Mouse (Mus musculus) left cerebral cortex, postnatal 4 days (tissue): ENCODE results near the gene Cd177. TPM values are rescaled to one million over a fixed set of nuclear protein-coding genes. Genes with fewer than 3 reads are reported as not detected.
A peak's percentile ranks its signal among the peaks of the same experiment; 100 is the strongest.
"Not testable (repeated sequence)": the region's sequence is repeated elsewhere in the genome, so short reads cannot be mapped to it uniquely, and the experiment has no call there.

Experiments
- DNase-seq: peaks from one replicate; pipeline ENCODE4 v3.0.0-alpha.2; 2022
- intact Hi-C: fragments of 180-260 bp; cut with DNase I; formaldehyde crosslinking; loops from one replicate; pipeline ENCODE4 v1.15.1; 2025
- total RNA-seq, 2 experiments: library from RNA; stranded (reverse); gene quantifications; 2 replicates each; pipeline ENCODE4 v1.2.3; 2021

Cd177 gene
- not detected for total RNA-seq

DNA sequence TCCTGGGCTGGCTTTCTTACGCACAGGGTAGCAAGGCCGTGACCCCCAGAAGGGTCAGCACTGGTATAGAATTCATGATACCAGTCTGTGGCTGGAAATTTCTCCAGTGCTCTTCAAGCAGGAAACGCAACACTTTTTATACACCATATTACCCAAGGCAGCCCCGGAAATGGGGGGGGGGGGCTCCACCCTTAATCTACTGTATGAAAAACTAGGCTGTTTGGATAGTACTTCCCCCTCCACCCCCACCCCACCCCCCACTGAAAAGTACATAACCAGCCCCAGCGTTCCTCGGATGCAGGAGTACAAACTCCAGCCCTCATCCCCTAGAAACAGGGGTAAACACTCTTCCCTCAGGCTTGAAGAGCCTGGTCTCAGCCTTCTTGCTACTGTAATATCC, at the start of gene Cd177:
Gene Cd177, minus strand, starts transcription at position 101 of the 400 bp plus-strand sequence.
- intact Hi-C loops = no loop called here
- no peak for DNase-seq

DNA sequence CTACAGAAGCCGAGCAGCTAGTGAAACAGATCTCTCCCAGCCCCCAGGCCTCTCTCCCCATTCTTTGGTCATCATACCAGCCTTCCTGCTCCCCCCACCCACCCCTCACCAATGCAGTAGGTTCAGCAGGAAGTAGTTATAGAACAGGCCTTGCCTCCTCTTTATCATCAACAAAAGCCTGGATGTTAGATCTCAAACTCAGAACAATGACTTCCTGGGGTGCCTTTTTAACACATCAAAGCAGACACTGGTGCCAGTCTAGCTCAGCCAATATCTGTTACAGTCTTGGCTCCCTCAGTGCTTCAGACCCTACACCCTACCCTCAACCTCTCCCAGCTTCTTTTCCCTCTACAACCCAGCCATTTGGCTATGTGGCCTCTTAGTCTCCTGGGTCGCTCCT, 48.9 kb upstream of the Cd177 start:
- DNase-seq = no peak
- intact Hi-C loops = no loop called here

DNA sequence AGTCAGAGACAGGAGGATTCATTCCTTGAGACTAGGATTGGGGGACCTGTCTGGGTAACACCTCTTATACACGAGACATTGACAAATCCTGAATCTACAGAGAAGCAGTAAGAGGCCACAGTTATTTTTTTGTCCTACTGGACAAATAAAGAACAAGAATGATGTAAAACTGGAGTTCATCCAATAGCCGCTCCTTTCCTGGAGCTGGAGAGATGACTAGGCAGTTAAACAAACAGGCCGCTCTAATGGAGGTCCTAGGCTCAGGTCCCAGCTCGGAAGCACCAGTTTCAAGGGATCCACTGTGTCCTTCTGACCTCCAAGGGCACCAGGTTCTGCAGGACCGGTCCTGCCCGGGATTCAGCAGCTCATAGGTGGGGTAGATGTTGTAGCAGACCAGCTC, 44.7 kb upstream of the Cd177 start:
- intact Hi-C loops = no loop called here
- DNase-seq = no peak

DNA sequence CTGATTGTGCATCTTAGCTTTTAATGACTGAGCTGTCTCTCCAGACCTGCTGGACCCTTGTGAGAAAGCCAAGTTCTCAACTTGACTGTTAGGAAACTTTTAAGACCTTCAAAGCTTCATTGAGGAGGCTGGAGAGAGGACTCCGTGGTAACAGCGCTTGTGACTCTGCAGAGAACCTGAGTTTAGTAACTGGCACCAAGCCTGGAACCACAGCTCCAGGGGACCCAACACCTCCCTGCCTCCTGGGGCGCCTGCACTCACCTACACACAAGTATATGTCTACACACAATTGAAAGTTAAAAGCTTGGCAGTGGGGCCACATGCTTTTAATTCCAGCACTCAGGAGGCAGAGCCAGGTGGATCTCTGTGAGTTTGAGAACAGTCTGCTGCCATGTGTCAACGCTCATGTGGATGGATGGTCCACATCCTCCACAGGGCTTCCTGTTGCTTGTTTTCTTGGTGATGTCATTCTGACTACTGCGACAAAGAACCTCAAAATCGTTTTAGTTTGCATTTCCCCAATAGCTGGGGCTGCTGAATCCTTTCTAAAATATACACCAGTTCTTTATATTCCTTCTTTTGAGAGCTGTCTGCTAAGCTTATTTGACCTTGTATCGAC, 42.1 kb upstream of the Cd177 start:
- no peak for DNase-seq
- intact Hi-C loops = no loop called here

DNA sequence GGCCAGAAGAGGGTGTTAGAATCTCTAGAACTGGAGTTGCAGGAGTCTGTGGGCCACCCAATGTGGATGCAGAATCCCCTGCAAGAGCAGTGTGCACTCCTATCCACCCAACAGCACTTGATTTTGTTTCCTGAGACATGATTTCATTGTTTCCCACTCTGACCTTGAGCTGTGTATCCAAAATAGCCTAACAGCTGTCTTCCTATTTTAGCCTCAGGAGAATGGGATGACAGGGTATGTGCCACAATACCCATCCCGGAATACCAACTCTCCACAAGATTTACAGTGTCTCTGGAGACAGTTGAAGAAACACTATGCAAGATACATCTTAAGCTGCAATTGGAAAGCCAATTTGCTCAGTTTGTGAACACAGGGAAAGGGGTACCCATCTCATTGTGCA, 37.8 kb upstream of the Cd177 start:
- DNase-seq = no peak
- intact Hi-C loops = no loop called here

DNA sequence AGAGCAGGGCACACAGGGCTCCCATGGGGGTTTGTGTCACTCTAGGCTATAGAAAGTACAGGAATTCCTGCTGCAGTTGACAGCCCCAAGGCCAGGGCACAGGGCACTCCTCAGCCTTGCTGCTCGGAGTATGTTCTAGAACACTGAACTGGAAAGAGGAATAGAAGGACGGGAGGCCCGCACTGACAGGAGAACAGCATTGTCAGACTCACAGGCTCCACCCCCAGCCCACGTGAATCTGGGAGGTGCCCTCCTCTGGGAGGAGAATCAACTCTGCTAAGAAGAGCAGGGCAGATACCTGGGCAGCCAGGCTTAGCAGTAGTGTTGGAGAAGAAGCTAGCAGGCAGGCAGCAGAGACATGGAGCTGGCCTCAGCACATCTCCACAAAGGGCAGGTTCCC, 16.8 kb upstream of the Cd177 start, which contains the start of gene Ceacam10:
Gene Ceacam10, plus strand, starts transcription at position 289 of the 400 bp plus-strand sequence.
- intact Hi-C loops = not testable (repeated sequence)

DNA sequence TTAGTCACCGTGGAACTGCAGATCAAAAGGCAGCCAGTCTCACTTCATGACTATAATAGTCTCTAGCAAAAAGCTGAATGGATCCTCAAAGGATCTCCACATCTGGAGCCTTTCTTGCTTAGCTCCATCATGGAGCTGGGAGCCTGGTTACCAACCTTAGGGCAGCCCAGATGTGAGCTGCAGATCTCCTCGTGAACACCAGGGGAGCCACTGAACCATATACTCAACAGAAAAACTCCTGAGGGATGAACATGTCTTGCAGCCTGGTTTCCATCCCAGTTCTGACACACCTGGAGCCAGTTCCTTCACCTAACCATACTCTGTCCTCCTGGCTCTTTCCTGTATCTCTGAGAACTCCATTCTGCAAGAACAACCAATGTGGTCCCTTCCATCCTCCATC, 16.0 kb upstream of the Cd177 start:
- no peak for DNase-seq
- intact Hi-C loops = no loop called here

More for the DNA sequence above, 16.8 kb upstream of the Cd177 start, which contains the start of gene Ceacam10:
- DNase-seq = not testable (repeated sequence)

DNA sequence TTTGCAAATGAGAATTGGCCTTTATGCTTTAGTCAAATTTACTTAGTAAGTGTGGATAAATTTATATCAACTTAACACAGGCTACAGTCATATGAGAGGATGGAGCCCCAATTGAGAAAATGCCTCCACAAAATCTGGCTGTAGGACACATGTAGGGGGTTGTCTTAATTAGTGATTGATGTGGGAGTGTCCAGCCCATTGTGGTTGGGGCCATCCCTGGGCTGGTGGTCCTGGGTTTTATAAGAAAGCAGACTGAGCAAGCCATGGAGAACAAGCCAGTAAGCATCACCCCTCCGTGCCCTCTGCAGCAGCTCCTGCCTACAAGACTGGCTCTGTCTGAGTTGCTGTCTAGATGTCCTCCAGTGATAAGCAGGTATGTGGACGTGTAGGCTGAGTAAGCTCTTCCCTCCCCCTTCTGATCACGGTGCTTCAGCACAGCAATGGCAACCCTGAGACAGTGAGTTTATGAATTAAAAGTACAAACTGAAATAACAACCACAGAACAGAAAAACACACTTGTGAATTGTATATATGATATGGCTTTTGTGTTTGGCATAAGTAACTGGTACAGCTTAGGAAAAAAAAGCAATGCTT, 13.9 kb upstream of the Cd177 start:
- no peak for DNase-seq
- intact Hi-C loops = no loop called here

DNA sequence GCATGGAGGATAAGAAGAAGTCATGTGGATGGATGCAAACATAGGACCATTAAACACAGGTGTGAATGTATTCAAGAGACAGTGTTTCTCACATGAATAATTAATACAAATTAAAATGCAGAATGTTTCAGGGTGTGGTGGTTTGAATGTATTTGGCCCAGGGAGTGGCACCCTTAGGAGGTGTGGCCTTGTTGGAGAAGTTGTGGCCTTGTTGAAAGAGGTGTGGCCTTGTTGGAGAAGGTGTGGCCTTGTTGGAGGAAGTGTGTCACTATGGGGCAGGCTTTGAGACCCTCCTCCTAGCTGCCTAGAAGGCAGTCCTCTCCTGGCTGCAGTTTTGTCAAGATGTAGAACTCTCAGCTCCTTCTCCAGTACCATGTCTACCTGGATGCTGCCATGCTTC, 11.2 kb upstream of the Cd177 start:
- intact Hi-C loops = no loop called here

DNA sequence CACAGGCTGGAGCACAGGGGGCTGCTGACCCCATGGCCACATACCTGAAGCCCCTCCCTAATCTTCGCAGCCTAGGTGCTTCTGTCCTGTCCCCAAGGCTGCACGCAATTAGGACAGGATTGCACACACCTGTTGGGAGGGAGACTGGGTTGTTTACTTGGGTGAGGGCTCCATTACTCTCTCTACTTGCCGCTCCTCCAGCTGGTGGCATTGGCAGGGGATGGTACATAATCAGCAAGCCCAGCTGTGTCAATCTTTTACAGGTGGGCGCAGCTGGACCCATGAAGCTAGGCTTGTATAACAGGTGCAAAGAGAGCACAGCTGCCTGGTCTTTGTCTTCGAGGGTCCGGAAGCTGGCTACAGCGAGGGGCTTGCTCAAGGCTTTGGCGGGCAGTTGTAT, 2.5 kb upstream of the Cd177 start:
- intact Hi-C loops = no loop called here
- DNase-seq = no peak

More for the DNA sequence above, 11.2 kb upstream of the Cd177 start:
- DNase-seq = no peak

DNA sequence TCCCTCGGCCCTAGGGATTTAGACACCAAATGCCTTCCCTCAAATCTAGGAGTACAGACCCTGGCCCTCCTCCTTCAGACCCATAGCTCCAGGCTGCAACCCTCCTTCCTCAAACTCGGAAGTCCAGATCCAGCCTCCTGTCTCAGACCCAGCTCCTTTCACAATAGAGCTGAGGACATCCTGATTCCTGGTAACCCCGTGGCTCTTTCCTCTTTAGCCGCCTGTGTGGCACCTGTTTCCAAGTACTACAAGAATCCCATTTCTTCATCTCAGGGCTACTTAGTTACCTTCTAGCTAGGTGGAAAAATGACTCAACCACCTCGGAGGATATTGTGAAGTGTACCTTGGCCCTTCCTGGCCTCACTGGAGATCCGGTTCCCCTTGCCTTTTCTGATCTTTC, 1.1 kb upstream of the Cd177 start:
- DNase-seq = no peak
- intact Hi-C loops = no loop called here

DNA sequence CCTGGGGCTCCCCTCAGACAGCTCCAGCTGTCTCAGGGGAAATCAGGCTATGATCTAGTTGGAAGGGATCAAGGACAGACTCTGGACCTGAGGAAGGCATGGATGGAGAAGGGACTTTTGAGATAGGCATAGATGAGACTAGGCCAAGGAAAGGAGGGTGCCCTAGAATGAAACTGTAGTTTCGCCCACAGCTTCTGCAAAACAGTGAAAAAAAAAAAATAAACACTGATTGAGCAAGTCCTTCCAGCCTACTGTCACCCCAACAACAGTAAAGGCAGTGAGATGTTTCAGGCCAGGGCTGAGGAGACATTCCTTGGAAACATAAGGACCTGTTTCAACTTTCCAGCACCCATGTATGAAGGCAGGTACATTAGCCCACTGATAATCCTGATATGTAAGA, 1.6 kb downstream of the Cd177 start:
- no peak for DNase-seq
- intact Hi-C loops = no loop called here

DNA sequence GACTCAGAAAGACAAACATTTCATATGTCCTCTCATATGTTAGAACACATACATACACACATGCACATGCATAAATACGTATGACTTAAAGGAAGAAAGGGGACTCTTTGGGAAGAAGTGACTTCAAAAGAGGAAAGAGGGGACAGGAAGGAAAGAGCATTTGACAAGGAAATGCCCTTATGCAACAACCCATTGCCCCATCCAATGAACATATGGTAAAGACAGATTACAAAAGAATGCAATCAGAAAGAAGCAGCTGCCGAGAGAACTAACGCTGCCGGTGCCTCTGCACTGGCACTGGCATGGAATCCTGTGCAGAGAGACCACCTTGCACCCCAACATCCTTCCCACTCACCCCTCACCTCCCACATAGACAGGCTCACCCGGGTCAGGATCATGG, 6.6 kb downstream of the Cd177 start:
- no peak for DNase-seq
- intact Hi-C loops = no loop called here

DNA sequence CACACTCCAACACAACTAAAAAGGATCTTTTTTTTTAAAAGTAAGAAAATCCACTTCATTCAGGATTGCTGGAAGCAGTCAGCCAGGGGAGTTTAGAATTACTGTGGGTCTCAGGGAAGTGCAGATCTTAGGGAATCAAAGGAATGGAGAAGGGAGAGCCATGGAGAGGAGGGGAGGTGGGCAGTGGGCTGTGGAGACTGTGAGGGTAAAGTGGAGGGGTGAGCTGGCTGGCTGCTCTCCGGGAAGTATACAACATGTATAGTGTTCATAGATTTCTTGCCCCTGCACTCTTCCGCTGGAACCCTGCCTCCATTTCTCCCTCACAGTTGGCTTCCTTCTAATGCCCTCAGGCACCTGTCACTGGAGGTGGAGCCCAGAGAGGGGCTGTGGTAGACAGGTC, 8.5 kb downstream of the Cd177 start:
- DNase-seq = no peak
- intact Hi-C loops = no loop called here

DNA sequence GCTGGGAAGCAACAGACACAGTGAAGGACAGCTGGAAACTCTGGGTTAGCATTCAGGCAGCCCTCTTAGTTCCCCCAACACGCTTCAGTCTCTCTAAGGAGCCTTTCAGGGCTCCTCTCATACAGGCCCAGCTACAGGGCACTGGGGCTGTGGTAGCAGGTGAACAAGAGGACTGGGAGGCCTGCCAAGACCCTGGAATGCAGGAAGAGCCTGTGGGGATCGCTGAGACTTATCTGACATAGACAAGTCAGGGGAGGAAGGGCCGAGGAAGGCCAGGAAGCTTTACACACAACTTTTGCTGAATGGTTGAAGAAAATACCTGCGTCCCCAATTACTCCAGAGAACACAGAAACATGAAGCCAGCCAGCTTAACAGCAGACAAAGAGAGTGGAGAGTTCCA, 9.4 kb downstream of the Cd177 start:
- no peak for DNase-seq
- intact Hi-C loops = no loop called here

DNA sequence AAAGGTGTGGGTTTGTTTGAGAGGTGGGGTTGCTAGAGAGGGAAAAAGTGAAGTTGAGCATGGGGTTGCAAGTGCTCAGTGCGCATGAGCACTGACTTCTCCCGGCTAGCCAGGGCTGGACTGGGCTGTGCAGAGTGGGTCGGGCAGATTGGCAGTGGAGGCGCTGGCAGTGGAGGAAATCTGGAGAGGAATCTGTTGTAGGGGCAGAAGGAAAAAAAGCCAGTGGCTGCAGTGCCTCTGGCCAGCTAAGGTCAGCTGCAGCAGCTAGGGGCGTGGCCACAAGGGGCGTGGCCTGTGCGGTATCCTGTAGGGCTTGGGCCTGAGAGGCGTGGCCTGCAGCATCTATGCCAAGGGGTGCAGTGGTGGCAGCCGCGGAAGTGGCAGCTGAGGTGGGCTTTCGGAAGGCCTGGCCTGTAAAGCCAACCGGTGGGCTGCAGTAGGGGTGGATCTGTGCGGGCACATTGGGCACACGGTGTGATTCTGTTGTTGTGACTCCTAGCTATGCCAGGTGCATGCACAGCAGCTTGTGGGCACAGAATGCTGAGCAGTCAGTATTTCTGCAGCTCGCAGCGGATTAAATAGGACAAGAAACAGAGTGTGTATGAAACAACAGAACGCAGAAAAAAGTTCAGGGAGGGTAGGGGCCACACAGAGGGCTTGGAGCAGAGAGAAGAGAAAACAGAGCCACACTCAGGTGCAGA, 24.0 kb downstream of the Cd177 start:
- intact Hi-C loops = no loop called here
- peak; percentile 47 for DNase-seq

DNA sequence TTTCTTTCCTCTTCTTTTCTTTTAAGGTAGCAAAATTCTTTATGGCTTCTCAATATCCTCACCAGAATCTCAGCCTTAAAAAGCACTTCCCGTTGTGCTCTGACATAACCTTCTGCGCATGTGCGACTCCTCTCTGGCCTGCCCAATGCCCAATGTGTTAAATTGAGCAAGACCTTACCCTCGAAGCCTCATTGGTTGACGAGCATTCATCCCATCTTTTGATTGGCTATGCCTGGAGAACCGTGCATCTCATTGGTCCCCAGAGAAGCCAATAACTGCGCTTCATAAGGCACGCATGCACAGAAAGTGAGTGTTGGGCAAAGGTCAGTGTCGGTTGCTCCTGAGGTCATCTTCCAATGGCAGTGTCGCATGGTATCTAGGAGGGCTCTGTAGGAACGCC, 33.3 kb downstream of the Cd177 start, which contains the start of gene Gm4763:
Gene Gm4763, minus strand, starts transcription at position 101 of the 400 bp plus-strand sequence.
- intact Hi-C loops, DNase-seq: not testable (repeated sequence)

DNA sequence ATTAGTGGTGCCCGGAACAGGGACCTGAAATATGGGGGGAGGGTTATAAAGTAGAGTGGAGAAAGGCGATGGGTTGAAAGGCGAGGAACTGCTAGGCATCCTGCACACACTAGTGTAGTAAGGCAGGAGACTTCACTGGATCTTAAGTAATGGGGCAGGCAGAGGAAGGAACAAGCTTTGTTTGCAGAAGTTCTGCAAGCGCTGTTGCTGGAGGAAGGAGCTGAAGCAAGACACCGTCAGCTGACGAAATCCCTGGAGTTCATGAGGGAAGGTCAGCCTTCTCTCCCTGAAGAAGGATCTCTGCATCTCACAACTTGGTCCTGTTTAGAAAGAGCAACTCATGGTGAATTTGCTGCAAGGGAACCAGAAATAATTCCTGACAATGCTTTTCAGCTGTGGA, 45.1 kb downstream of the Cd177 start:
- intact Hi-C loops = no loop called here
- no peak for DNase-seq

DNA sequence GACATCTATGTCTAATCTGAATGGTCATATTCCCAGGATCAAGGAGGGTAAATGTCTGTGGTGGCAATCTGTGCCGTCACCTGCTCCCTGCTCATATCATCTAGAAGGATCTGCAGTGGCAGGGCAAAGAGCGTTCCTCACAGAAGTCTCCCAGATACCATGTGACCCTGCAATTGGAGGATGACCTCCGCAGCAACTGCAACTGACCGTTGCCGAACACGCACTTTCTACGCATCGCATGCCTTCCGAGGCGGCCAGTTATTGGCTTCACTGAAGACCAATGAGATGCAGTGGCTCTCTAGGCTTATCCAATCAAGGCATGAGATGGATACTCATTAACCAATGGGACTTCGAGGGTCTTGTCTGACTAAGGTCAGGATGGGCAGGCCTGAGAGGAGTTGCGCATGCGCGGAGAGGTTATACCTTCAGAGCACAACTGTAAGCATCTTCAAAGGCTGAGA, 51.2 kb downstream of the Cd177 start, which contains the start of gene BC049730:
Gene BC049730, plus strand, starts transcription at position 411 of the 461 bp plus-strand sequence.
- no peak for DNase-seq
- intact Hi-C loops = no loop called here

DNA sequence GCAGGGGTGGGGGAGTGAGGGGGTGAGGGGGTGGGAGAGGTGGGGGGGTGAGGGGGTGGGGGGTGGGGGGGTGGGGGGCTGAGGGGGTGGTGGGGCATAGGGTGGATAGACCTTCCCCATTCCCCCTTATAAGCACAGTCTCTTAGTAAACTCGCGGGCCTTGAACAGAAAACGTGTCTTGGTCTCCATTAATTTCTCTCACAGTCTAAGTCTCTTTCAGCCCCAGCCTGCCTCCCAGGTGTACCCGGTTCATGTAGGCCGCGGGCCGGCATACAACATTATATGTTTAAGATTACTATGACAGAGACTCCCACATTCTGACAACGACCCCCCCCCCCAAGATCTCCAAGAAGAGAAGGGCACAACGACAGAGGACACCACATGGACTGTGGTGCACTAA, 57.3 kb downstream of the Cd177 start:
- DNase-seq, intact Hi-C loops: not testable (repeated sequence)

DNA sequence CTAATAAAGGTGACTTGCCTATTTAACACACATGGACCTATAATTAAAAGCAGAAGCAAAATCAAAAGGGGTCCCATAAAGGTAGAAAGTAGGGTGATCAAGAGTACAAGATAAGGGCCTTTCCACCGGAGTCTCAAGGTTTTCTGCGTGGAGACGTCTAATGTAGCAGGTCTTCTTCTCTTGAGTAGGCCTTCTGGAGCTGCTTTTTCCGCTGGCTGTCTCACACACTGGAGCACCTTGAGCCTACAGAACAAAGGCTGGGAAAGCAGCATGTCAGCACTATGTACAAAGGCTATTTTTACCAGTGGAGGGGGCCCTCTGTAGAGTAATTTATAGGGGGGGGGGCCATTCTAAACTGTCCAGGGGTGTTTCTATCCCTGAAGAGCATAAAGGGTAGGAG, 62.2 kb downstream of the Cd177 start:
- intact Hi-C loops, DNase-seq: not testable (repeated sequence)
